Mouse (Mus musculus) forelimb bud, embryonic 11.5 days (tissue): ENCODE measurements around the gene Enpp1.

Experiments used
- DNase-seq: peaks from one replicate; pipeline ENCODE4 v3.0.0-alpha.2; 2012; ENCODE audit warnings: low read depth, low spot score

Enpp1 gene

GRCm38 (mm10) chr10:24597789-24598188, 114.2 kb downstream of the Enpp1 start:
- DNase-seq: no peak

DNA sequence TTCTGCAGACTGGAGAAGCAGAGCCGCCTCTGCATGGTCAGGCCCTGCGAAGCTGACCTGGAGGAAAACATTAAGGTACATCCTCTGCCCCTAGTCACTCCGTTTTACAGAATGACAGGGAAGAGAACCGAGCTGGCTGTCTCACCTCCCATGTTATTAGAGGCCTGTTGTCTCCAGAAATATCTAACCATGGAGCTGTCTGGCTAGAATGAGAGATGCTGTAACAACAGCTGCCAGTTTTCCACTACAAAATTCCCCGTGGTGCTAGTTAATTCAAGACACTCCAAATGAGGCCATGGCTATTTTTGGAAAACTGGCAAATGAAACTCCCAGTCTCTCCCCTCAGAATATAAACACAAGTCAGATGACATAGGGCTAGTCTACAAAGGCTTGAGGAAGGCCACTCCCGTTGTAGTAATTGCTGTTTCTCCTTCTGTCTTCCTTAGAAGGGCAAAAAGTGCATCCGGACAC, 115.1 kb downstream of the Enpp1 start:
- DNase-seq: no peak

DNA sequence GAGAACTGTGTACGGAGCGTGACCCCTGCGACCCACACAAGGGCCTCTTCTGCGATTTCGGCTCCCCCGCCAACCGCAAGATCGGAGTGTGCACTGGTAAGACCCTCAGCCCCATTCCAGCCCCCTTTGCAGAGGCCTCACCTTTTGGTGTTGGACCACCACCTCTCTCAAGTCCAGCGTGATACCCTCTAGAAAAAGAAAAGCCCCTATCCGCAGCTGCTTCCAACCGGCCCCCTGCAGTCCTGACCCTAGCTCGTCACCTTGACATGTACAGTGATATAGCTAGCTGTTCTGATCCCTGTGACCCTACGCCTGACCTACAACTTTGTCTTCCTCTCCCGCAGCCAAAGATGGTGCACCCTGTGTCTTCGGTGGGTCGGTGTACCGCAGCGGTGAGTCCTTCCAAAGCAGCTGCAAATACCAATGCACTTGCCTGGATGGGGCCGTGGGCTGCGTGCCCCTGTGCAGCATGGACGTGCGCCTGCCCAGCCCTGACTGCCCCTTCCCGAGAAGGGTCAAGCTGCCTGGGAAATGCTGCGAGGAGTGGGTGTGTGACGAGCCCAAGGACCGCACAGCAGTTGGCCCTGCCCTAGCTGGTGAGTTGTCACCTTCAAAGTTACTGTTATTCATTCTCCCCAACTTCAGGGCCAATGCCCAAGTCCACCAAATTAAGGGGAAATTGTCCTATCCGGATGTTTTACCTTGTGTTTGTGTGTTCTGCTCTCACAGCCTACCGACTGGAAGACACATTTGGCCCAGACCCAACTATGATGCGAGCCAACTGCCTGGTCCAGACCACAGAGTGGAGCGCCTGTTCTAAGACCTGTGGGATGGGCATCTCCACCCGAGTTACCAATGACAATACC, 115.7 kb downstream of the Enpp1 start:
- DNase-seq: no peak

- DNase-seq: peak; percentile 87
Observed at GRCm38 (mm10) chr10:24595250-24596002, 116.5 kb downstream of the Enpp1 start, which contains the start of gene Ccn2. Gene Ccn2 (plus strand): TSS chr10:24595442.

DNA sequence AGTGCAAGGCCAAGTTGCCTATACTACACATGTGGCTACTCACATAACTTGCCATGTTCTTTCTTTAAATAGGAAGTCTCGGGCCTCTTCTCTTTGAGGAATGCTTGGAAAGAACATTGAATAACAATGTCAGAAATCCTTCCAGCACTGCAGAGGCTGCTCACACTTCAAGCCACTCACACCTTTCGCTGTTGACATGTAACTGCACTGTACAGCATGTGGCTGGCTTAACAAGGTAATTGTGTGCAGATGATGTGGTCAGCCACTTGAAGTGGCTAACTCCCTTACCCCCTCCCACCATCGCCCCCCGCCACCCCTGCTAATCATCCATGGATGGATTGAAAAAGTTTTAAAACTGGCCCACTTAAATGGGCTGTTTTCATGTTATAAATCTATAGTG, 118.4 kb downstream of the Enpp1 start:
- peak; percentile 51 for DNase-seq

GRCm38 (mm10) chr10:24592969-24593368, 119.0 kb downstream of the Enpp1 start:
- no peak for DNase-seq

DNA sequence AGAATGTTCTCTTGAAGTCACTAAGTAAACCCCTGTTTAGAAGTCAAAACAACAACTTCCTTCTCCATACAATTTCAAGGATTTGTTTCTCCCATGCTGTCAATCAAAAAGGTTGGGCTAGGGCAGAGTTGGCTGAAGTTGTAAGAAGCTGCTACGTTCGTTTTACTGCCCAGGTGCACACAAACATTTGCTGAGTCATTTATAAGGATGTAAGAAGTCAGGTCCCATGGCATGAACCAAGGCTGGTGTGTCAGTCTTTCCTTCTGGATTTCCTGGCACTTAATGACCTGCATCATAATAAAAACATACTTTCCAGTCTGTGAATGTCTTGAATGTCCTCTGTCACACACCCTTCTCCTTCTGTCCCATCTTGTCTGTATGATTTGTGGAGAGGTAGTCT, 119.6 kb downstream of the Enpp1 start:
- no peak for DNase-seq

GRCm38 (mm10) chr10:24591741-24592140, 120.2 kb downstream of the Enpp1 start:
- DNase-seq: no peak

GRCm38 (mm10) chr10:24591136-24591535, 120.8 kb downstream of the Enpp1 start:
- peak; percentile 83 for DNase-seq

DNA sequence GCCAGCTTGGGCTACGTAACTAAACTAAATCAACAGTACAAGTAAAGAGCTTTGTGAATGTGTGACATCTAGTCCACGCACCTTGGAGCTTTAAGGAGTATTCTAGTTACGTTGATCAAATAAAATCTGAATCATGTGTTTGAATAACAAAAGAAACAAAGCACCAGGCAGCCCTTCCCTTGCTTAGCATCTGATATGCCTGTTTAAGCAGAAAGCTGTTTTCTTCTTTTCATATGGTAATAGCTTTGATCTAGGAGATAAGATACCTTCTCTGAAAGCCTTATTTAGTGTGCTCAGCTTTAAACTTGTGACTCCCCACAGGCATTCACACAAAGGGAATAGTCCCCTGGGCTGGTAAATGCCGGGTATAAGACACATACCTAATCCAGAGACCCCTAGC, 121.4 kb downstream of the Enpp1 start:
- no peak for DNase-seq

DNA sequence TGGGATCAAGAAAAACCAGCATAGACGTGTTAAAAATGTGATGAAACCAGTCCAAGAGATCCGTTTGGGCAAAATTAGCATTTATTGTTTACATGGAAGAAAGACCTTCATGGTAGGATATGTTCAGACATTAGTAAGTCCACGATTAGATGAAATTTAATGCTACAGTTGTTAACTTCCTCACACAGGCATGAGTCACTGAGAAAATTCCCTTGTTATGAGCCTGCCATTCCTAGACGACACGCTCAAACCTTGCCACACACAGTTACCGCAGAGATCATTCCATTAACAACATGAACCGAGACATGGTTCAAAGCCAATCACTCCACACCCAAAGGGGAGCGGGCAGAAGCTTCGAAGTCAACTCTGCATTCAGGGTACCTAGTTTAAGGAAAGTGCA, 122.7 kb downstream of the Enpp1 start:
- DNase-seq: no peak

- no peak for DNase-seq
Observed at GRCm38 (mm10) chr10:24588824-24589223, 123.1 kb downstream of the Enpp1 start.
